Mouse (Mus musculus) MEL (cell line): ENCODE data around the gene Tyw5. TPM values are rescaled to one million over a fixed set of nuclear protein-coding genes. Genes with fewer than 3 reads are reported as not detected.

Experiments used
- DNase-seq: peaks from one replicate; pipeline ENCODE4 v3.0.0; 2011; ENCODE audit warnings: low read depth, low spot score
- H3K27ac ChIP-seq: 2 replicates; pipeline ENCODE4 v1.5.1; 2012; ENCODE audit warnings: low read depth, mild to moderate bottlenecking, control low read depth, low read length, moderate library complexity; ENCODE audit not compliant: control insufficient read depth
- H3K27me3 ChIP-seq, 2 experiments: fragments of 150-350 bp in 1 of 2; sonication (generic) in 1 of 2; 2 replicates each; pipeline ENCODE4 v1.6.1; 2012; ENCODE audit warnings: low read length in 2 of 2, mild to moderate bottlenecking in 2 of 2, improper control_type of control experiment in 1 of 2, moderate library complexity in 1 of 2; ENCODE audit not compliant: insufficient read depth in 2 of 2, control insufficient read depth in 1 of 2
- H3K36me3 ChIP-seq, 2 experiments: 2 replicates each; pipeline ENCODE4 v1.6.1; 2012 to 2014; ENCODE audit warnings: low read length in 2 of 2, improper control_type of control experiment in 1 of 2, inconsistent platforms in 1 of 2, mild to moderate bottlenecking in 1 of 2; ENCODE audit not compliant: insufficient read depth in 2 of 2, control insufficient read depth in 1 of 2
- H3K4me1 ChIP-seq, 2 experiments: fragments of 150-350 bp in 1 of 2; sonication (generic) in 1 of 2; 2 replicates each; pipeline ENCODE4 v1.6.1; 2012; ENCODE audit warnings: low read length in 2 of 2, improper control_type of control experiment in 1 of 2, mild to moderate bottlenecking in 1 of 2; ENCODE audit not compliant: insufficient read depth in 2 of 2, control insufficient read depth in 1 of 2
- H3K4me3 ChIP-seq, 2 experiments: fragments of 150-350 bp in 1 of 2; sonication (generic) in 1 of 2; 2 replicates each; pipeline ENCODE4 v1.5.1; 2012; ENCODE audit warnings: low read depth in 2 of 2, low read length in 2 of 2, mild to moderate bottlenecking in 2 of 2, moderate library complexity in 2 of 2, control low read depth in 1 of 2, improper control_type of control experiment in 1 of 2; ENCODE audit not compliant: control insufficient read depth in 1 of 2, insufficient read depth in 1 of 2
- H3K79me2 ChIP-seq: 2 replicates; pipeline ENCODE4 v1.6.1; 2012; ENCODE audit warnings: mild to moderate bottlenecking, low read length, moderate library complexity; ENCODE audit not compliant: control insufficient read depth, poor library complexity, insufficient read depth
- H3K9ac ChIP-seq: 2 replicates; pipeline ENCODE4 v1.6.1; 2012; ENCODE audit warnings: low read depth, mild to moderate bottlenecking, control low read depth, low read length, moderate library complexity; ENCODE audit not compliant: control insufficient read depth, poor library complexity, severe bottlenecking
- H3K9me3 ChIP-seq: fragments of 150-350 bp; sonication (generic); replicated peaks from 2 replicates; pipeline ENCODE4 v1.6.1; 2012; ENCODE audit warnings: mild to moderate bottlenecking, low read length, improper control_type of control experiment, moderate library complexity; ENCODE audit not compliant: insufficient read depth
- BHLHE40 ChIP-seq: IDR thresholded peaks from 2 replicates; pipeline ENCODE4 v1.6.1; 2012; ENCODE audit warnings: low read depth, mild to moderate bottlenecking, inconsistent platforms, low read length, improper control_type of control experiment, borderline replicate concordance
- CHD1 ChIP-seq: IDR thresholded peaks from 2 replicates; pipeline ENCODE4 v1.6.1; 2012; ENCODE audit warnings: low read depth, mild to moderate bottlenecking, inconsistent platforms, low read length, improper control_type of control experiment
- CTCF ChIP-seq, 3 experiments: IDR thresholded peaks in 2 of 3; conservative IDR thresholded peaks in 1 of 3; 2 replicates each; pipeline ENCODE4 v1.5.1; 2011 to 2012; ENCODE audit warnings: low read length in 3 of 3, low read depth in 2 of 3, mild to moderate bottlenecking in 2 of 3, improper control_type of control experiment in 1 of 3, inconsistent platforms in 1 of 3, mixed read lengths in 1 of 3, moderate library complexity in 1 of 3; ENCODE audit not compliant: control insufficient read depth in 1 of 3, insufficient read depth in 1 of 3, poor library complexity in 1 of 3, severe bottlenecking in 1 of 3
- E2F4 ChIP-seq: IDR thresholded peaks from 2 replicates; pipeline ENCODE4 v1.6.1; 2011; ENCODE audit warnings: low read depth, low read length, improper control_type of control experiment, borderline replicate concordance
- ELF1 ChIP-seq: IDR thresholded peaks from 2 replicates; pipeline ENCODE4 v1.6.1; 2014; ENCODE audit warnings: low read depth, mild to moderate bottlenecking, inconsistent platforms, low read length, improper control_type of control experiment, moderate library complexity
- EP300 ChIP-seq, 2 experiments: IDR thresholded peaks; 2 replicates each; pipeline ENCODE4 v1.6.1; 2011; ENCODE audit warnings: improper control_type of control experiment in 2 of 2, low read length in 2 of 2, low read depth in 1 of 2, mild to moderate bottlenecking in 1 of 2
- ETS1 ChIP-seq: IDR thresholded peaks from 2 replicates; pipeline ENCODE4 v1.6.1; 2012; ENCODE audit warnings: low read depth, mild to moderate bottlenecking, inconsistent platforms, low read length, improper control_type of control experiment, moderate library complexity
- GABPA ChIP-seq: IDR thresholded peaks from 2 replicates; pipeline ENCODE4 v1.6.1; 2012; ENCODE audit warnings: low read depth, mild to moderate bottlenecking, inconsistent platforms, low read length, improper control_type of control experiment, moderate library complexity
- HCFC1 ChIP-seq: IDR thresholded peaks from 2 replicates; pipeline ENCODE4 v1.6.1; 2012; ENCODE audit warnings: low read depth, mild to moderate bottlenecking, inconsistent platforms, low read length, improper control_type of control experiment, moderate library complexity
- JUND ChIP-seq: IDR thresholded peaks from 2 replicates; pipeline ENCODE4 v1.6.1; 2011; ENCODE audit warnings: low read depth, mild to moderate bottlenecking, improper control_type of control experiment, low read length
- KAT2A ChIP-seq: conservative IDR thresholded peaks from 2 replicates; pipeline ENCODE4 v1.6.1; 2012; ENCODE audit warnings: low read depth, low read length, improper control_type of control experiment, inconsistent platforms
- MAX ChIP-seq: IDR thresholded peaks from 2 replicates; pipeline ENCODE4 v1.6.1; 2011; ENCODE audit warnings: low read length, improper control_type of control experiment
- MAZ ChIP-seq: IDR thresholded peaks from 2 replicates; pipeline ENCODE4 v1.6.1; 2012; ENCODE audit warnings: low read depth, mild to moderate bottlenecking, inconsistent platforms, low read length, improper control_type of control experiment
- MYB ChIP-seq: IDR thresholded peaks from 2 replicates; pipeline ENCODE4 v1.6.1; 2011; ENCODE audit warnings: mild to moderate bottlenecking, low read depth, low read length, improper control_type of control experiment
- NRF1 ChIP-seq: IDR thresholded peaks from 2 replicates; pipeline ENCODE4 v1.6.1; 2014; ENCODE audit warnings: low read depth, mild to moderate bottlenecking, inconsistent platforms, low read length, improper control_type of control experiment, moderate library complexity; ENCODE audit not compliant: poor library complexity, insufficient read depth, severe bottlenecking
- POLR2A ChIP-seq, 2 experiments: IDR thresholded peaks; 2 replicates each; pipeline ENCODE4 v1.6.1; 2011 to 2012; ENCODE audit warnings: low read length in 2 of 2, mild to moderate bottlenecking in 2 of 2, control low read depth in 1 of 2, improper control_type of control experiment in 1 of 2, low read depth in 1 of 2, moderate library complexity in 1 of 2; ENCODE audit not compliant: control insufficient read depth in 1 of 2, insufficient read depth in 1 of 2, poor library complexity in 1 of 2
- RAD21 ChIP-seq: IDR thresholded peaks from 2 replicates; pipeline ENCODE4 v1.6.1; 2011; ENCODE audit warnings: mild to moderate bottlenecking, low read depth, low read length, improper control_type of control experiment
- RCOR1 ChIP-seq: IDR thresholded peaks from 2 replicates; pipeline ENCODE4 v1.6.1; 2012; ENCODE audit warnings: low read depth, mild to moderate bottlenecking, inconsistent platforms, low read length, improper control_type of control experiment
- SIN3A ChIP-seq: IDR thresholded peaks from 2 replicates; pipeline ENCODE4 v1.6.1; 2012; ENCODE audit warnings: low read length, improper control_type of control experiment, inconsistent platforms
- SMC3 ChIP-seq: IDR thresholded peaks from 2 replicates; pipeline ENCODE4 v1.6.1; 2011; ENCODE audit warnings: low read depth, low read length, improper control_type of control experiment
- TAL1 ChIP-seq: IDR thresholded peaks from 2 replicates; pipeline ENCODE4 v1.6.1; 2012; ENCODE audit warnings: mild to moderate bottlenecking, inconsistent platforms, low read length, moderate library complexity, mixed read lengths
- USF2 ChIP-seq, 2 experiments: IDR thresholded peaks; 2 replicates each; pipeline ENCODE4 v1.6.1; 2011 to 2012; ENCODE audit warnings: improper control_type of control experiment in 2 of 2, low read length in 2 of 2, borderline replicate concordance in 1 of 2, inconsistent platforms in 1 of 2, low read depth in 1 of 2, mild to moderate bottlenecking in 1 of 2; ENCODE audit not compliant: insufficient read depth in 1 of 2
- ZC3H11A ChIP-seq: IDR thresholded peaks from 2 replicates; pipeline ENCODE4 v1.6.1; 2012; ENCODE audit warnings: low read depth, mild to moderate bottlenecking, inconsistent platforms, low read length, improper control_type of control experiment
- ZKSCAN1 ChIP-seq: IDR thresholded peaks from 2 replicates; pipeline ENCODE4 v1.6.1; 2012; ENCODE audit warnings: low read depth, mild to moderate bottlenecking, inconsistent platforms, low read length, improper control_type of control experiment, moderate library complexity
- ZMIZ1 ChIP-seq: IDR thresholded peaks from 2 replicates; pipeline ENCODE4 v1.6.1; 2012; ENCODE audit warnings: low read depth, mild to moderate bottlenecking, inconsistent platforms, low read length, improper control_type of control experiment, moderate library complexity
- ZNF384 ChIP-seq: IDR thresholded peaks from 2 replicates; pipeline ENCODE4 v1.6.1; 2012; ENCODE audit warnings: low read depth, mild to moderate bottlenecking, inconsistent platforms, low read length, improper control_type of control experiment
- polyA plus RNA-seq, 2 experiments: library from polyadenylated mRNA; stranded (reverse) in 1 of 2; unstranded in 1 of 2; fragments of >175 nt in 1 of 2; fragments of >200 nt in 1 of 2; gene quantifications; 2 replicates each; pipeline versions ENCODE4 v1.2.1 to v1.2.4; 2012; ENCODE audit warnings: low replicate concordance in 2 of 2, low read depth in 1 of 2; ENCODE audit not compliant: insufficient read length in 2 of 2, insufficient read depth in 1 of 2, missing spikeins in 1 of 2
- total RNA-seq: library from RNA; depleted of rRNA; stranded (reverse); fragments of 300-350 nt; gene quantifications from 2 replicates; pipeline ENCODE4 v1.2.3, GENCODE M21; 2012

Tyw5 gene
- total and polyA plus RNA-seq, 3 experiments: 15.8 to 18.5 TPM; not detected in 1

DNA sequence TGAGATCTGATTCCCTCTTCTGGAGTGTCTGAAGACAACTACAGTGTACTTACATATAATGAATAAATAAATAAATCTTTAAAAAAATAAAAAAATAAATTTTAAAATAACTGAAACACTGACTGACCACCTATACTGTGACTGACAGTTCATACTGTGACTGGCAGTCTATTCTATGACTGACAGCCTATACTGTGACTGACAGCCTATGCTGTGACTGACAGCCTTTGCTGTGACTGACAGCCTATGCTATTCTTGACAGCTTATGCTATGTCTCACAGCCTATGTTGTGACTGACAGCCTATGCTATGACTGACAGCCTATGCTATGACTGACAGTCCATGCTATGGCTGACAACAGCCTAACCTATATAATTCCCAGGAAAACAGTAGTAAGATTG lies 59.4 kb downstream of the Tyw5 start:
- Histone ChIP-seq H3K36me3 (no peaks in the 10 kb centered on the region), H3K79me2 (no peaks in the 10 kb centered on the region), H3K9ac (no peak overlapping the region), H3K27me3 (no peaks in the 10 kb centered on the region; a peak in 1 of 4 replicates), H3K9me3 (no peaks in the 10 kb centered on the region), H3K27ac (no peak overlapping the region), H3K4me3 (no peak overlapping the region), H3K4me1 (no peaks in the 10 kb centered on the region)
- no peak for DNase-seq
- TF ChIP-seq USF2 (IDR thresholded peaks at IDR 0.05; ENCODE audit: borderline replicate concordance in 1 of 2, insufficient read depth in 1 of 2, low read depth in 1 of 2, low read length in 2 of 2) (no peak), MAZ (no peak), SMC3 (no peak), ZMIZ1 (no peak), MAX (no peak), KAT2A (no peak), BHLHE40 (no peak), ZNF384 (no peak), E2F4 (no peak), TAL1 (no peak), ETS1 (no peak), JUND (no peak), POLR2A (IDR thresholded peaks at IDR 0.05; ENCODE audit: control insufficient read depth in 1 of 2, insufficient read depth in 1 of 2, low read depth in 1 of 2, low read length in 2 of 2, poor library complexity in 1 of 2) (no peak), ELF1 (no peak), MYB (no peak)

DNA sequence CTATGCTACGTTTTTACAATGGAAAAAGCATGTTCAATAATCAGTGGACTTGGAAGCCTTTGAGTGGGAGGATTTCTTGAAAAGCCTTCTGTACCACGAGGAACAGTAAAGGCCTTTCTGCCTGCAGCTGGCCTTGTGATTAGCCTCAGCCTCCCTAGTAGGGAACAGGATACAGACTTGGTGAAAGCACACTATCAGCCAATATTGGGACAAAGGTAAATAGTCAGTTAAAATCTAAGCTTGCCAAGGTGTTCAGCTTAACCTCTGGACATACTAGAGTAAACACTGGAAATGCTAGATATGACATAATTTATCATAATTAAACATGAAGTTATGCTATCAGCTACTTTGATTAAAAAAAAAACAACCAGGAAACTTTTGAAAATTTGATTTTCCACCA lies 65.7 kb downstream of the Tyw5 start:
- H3K27me3 ChIP-seq: no peaks in the 10 kb centered on the region; a peak in 1 of 4 replicates
- no peak overlapping the region for H3K27ac ChIP-seq
- no peak overlapping the region for H3K4me3 ChIP-seq
- no peak overlapping the region for H3K9ac ChIP-seq
- no peaks in the 10 kb centered on the region for H3K4me1 ChIP-seq
- TF ChIP-seq SMC3 (no peak), RAD21 (no peak), NRF1 (no peak), POLR2A (IDR thresholded peaks at IDR 0.05; ENCODE audit: control insufficient read depth in 1 of 2, insufficient read depth in 1 of 2, low read depth in 1 of 2, low read length in 2 of 2, poor library complexity in 1 of 2) (no peak), EP300 (IDR thresholded peaks at IDR 0.05; ENCODE audit: low read depth in 1 of 2, low read length in 2 of 2) (no peak), KAT2A (no peak), SIN3A (no peak), ZC3H11A (no peak), RCOR1 (no peak), GABPA (no peak), ZKSCAN1 (no peak), ETS1 (no peak), E2F4 (no peak), HCFC1 (no peak), CHD1 (no peak), CTCF (IDR thresholded peaks at IDR 0.05 in 2 of 3, conservative IDR thresholded peaks at IDR 0.05 in 1 of 3; ENCODE audit: control insufficient read depth in 1 of 3, insufficient read depth in 1 of 3, low read depth in 2 of 3, low read length in 3 of 3, poor library complexity in 1 of 3, severe bottlenecking in 1 of 3) (no peak), JUND (no peak)
- no peaks in the 10 kb centered on the region for H3K9me3 ChIP-seq
- H3K79me2 ChIP-seq: no peaks in the 10 kb centered on the region
- no peaks in the 10 kb centered on the region for H3K36me3 ChIP-seq
- no peak for DNase-seq
